Mouse (Mus musculus) cerebellum, postnatal 10 days (tissue): ENCODE measurements around the gene Crtac1.

Source experiments
- DNase-seq, 2 experiments: peaks; one replicate each; pipeline ENCODE4 v3.0.0; 2021; ENCODE audit warnings: mixed read lengths in 2 of 2

The Crtac1 gene

GRCm38 (mm10) chr19:42272003-42272963 is 159.3 kb downstream of the Crtac1 start:
- DNase-seq: peak; percentile 93 to 96

- DNase-seq: no peak
Measured at GRCm38 (mm10) chr19:42271182-42271581, 160.4 kb downstream of the Crtac1 start.

GRCm38 (mm10) chr19:42270119-42270518 is 161.5 kb downstream of the Crtac1 start:
- DNase-seq: peak; percentile 42 to 47

DNA sequence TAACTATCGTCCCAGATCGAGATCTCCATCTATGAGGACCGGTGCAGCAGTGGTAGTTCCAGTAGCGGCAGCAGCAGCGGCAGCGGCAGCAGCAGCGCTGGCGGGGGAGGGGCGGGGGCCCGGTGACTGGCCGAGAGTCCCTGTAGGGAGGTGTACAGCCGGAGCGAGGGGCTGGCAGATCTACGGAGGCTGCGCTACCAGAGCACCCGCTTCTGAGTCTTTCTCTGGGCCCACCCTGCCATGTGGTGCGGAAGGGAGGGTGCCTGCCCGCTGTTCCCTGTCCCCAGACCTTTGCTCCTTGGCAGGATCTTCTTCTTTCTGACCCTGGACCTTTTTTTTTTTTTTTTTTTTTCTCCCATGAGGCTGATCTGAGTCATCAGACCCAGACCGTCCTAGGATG is 163.2 kb downstream of the Crtac1 start:
- DNase-seq: peak; percentile 59 to 65

- DNase-seq: no peak
Measured at GRCm38 (mm10) chr19:42263524-42263923, 168.1 kb downstream of the Crtac1 start.

DNA sequence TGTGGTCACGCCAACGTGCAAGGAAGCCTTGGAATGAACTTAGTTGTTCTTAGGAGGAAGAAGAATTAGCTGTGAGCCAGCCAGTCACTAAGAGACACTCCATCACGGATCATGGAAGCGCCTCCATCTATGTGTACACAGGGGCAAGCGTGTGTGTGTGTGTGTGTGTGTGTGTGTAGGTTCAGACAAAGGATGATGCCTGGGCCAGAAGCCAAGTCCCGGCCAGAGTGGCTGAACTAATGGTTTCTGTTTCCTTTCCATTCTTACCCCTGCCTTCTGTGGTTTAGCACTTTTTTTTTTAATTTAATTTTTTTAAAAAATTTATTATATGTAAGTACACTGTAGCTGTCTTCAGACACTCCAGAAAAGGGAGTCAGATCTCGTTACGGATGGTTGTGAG is 171.1 kb downstream of the Crtac1 start:
- peak; percentile 34 to 40 for DNase-seq

DNA sequence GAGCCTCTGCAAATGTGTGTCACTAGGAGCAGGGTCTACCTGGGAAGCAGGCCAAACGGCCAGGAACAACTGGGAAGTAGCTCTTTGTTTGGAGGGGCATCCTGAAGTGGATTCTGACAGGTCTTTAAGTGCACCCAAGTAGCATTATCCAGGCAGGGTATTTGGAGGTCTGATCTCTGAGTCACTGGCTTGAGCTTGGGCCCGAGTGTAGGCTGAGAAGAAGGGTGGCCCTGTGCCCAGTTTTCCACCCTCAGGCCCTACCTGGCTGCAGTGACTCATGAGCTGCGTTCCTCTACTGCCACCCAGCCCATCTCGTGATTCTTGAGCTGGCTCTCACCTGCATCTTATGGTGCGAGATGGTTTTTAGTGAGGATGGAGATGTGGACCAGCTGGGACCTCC is 173.0 kb downstream of the Crtac1 start:
- peak; percentile 73 to 75 for DNase-seq

- DNase-seq: peak; percentile 74 to 76
Measured at GRCm38 (mm10) chr19:42258031-42258430, 173.6 kb downstream of the Crtac1 start.

DNA sequence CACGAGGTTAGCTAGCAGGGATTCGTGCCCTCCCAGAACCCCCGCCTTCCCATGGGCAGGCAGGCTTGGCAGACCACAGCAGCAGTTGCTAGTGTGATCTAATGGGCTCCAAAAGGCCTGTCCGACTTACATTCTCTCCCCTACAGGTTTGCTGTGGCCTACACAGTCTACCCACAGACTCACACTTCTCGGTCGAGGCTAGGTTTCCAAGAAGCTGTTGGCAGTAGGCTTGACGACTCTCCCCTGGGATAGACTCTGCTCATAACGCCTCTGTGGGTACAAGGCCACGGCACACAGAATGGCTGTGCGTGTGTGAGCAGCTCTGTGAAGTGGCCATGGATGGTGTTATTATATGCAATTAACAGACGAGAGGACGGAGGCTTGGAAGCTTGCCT is 174.3 kb downstream of the Crtac1 start:
- peak in 1 of 2 experiments; percentile 23 for DNase-seq

- peak; percentile 75 to 76 for DNase-seq
Measured at GRCm38 (mm10) chr19:42256611-42257240, 174.9 kb downstream of the Crtac1 start.

DNA sequence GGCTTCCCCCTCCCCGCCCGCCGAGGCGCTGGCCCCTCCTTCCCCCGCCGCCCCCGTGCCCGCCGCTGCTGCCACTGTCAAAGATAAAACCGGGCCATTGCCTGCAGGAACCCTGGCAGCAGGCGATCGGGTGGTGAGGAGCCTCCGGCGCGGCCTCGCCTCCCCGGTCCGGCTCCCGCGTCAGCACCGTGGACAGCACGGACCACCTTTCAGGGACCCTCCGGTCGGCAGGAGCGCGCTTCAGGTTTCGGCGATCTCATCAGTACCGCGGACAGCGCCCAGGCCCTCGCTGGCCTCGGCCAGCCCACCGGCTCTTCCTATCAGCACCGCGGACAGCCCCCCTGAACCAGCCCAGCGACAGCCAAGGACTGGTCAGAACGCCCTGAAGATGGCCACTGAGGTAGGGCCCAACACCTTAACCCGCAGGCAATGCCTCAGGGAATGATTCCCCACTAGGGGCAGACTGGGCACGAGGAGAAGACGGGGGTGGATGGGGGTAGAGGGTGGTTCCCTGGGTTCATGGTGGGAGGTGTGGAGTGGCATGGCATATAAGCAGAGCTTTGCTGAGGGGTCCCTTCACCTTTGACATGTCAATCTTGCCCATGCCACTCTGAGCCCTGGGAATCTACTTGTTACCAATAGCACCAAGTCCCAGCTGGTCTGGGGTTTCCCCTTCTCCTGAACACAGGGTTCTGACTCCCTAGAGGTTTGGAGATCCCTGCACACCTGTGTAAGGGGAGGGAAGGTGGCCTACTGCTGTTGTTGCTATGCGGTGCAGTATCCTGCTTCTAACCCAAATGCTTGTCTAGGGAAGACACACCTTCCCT is 175.6 kb downstream of the Crtac1 start:
- DNase-seq: peak; percentile 75 to 78

DNA sequence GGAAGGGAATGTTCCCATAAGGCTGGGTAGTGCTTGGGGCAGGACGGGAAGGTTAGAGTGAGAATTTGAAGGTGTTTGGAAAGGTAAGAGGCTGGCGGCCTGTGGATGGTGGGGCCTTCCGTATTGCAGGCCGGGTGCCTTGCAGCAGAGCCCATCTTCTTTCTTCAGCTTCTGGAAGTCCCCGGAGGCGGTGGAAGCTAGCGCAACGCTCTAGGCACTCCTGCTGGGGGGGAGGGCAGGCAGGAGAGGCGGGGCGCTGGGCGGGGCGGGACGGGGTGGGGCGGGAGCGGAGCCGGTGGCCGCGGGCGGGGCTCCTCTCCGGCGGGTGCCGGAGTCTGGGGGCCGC is 176.2 kb downstream of the Crtac1 start:
- peak; percentile 72 to 74 for DNase-seq

GRCm38 (mm10) chr19:42249976-42250914 is 181.3 kb downstream of the Crtac1 start:
- no peak for DNase-seq

GRCm38 (mm10) chr19:42247519-42247918 is 184.1 kb downstream of the Crtac1 start, which contains the start of gene Golga7b:
TSS of gene Golga7b (plus strand) at chr19:42247574.
- no peak for DNase-seq

DNA sequence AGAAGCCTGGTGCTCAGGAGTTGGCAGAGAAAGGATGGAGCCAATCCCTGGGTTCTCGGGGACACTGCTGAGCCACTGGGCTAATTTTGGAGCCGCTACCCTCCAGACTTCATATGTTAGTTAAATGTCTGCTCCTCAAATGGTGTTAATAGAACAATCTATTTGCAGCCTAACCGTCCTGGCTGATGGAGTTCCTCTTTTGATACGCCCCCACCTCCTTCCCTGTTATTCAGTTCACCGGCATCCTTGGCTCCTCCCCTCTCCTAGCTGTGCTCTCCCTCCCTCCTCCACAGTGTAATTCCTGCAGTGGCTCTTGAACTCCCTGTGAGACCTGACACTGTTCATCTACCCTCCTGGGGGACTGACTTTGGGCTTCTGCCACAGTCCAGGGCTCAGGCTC is 185.0 kb downstream of the Crtac1 start:
- DNase-seq: no peak

DNA sequence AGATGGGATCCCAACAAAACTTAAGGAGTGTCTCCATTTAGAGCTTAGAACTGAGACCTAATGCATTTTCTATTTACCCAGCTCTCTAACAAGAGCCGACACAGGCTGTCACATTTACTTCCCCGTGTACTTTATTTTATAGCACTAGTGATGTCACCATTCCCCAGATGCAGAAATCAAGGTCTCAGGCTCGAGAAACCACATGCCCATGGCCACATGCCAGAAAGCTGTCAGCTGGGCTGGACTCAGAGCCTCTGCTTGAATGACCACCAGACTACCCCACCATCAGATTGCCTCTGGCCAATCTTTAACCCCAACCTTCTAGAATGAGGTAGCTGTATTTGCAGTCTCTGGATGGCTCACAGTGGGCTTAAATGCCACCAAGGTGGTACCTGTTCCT is 188.2 kb downstream of the Crtac1 start:
- peak in 1 of 2 experiments; percentile 22 for DNase-seq

GRCm38 (mm10) chr19:42240881-42241280 is 190.7 kb downstream of the Crtac1 start:
- DNase-seq: no peak

DNA sequence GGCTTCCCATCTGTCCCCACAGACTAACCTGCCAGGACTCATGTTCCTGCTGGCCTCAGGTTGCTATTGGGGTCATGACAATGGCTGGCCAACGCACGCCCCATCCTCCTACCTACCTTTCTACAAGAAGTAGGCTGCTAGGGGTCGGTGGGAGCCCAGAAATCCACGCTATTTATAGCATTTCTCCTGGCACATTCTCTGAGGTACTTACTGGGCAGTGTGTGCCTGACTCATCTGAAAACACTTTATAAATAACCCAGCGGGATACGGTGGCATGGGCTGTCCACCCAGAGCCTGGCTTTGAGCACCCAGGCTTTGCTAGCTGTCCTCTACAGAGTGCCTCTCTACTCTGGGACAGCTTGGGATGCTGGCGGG is 193.3 kb downstream of the Crtac1 start:
- DNase-seq: peak; percentile 36 to 39

DNA sequence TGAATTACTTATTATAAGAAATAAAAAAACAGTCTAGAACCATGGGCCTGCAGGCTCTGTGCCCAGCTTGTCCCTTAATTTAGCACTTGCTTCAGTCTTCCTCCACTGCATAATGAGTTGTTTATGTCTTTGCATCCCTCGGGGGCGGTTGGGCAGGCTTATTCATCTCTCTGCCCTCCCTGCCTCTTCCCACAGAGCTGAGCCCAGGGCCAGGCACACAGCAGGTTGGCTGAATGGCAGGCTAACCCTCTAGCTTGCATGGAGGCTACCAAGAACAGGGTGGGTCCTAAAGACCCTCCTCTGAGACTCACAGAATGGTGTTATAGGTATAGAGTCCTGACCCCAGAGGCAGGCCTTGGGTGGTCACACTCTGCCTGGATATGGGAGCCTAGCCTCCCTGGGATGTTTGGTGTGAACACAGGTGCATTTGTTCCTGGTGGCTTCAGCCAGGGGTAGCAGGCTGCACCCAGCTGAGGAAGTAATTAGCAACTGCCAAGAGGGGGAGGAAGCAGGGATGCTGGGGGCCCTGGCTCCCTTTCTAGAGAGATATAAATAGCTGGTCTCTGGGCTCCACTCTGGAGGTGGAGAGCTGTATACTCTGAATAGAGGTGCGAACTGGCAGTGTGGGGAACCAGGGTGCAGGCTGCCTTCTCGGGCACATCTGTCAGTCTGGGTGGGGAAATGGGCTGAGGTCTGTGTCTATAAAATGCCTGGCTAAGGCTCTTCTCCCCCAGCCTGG is 193.8 kb downstream of the Crtac1 start:
- DNase-seq: peak; percentile 28 to 53
